Mouse (Mus musculus) G1E (cell line): Measurements from ENCODE around the gene Cpxm1. TPM values are rescaled to one million over a fixed set of nuclear protein-coding genes. Genes with fewer than 3 reads are reported as not detected.
A peak's percentile ranks its signal among the peaks of the same experiment; 100 is the strongest.

ENCODE experiments used
- ATAC-seq: 2 replicates; pipeline ENCODE4 v1.8.0; 2016; ENCODE audit warnings: mild to moderate bottlenecking; ENCODE audit not compliant: insufficient number of reproducible peaks, poor library complexity, low FRiP score, severe bottlenecking; ENCODE audit errors: extremely low read depth
- DNase-seq: peaks from one replicate; pipeline ENCODE4 v3.0.0; 2012; ENCODE audit warnings: low spot score
- H3K27me3 ChIP-seq: 2 replicates; pipeline ENCODE4 v1.6.1; 2012; ENCODE audit warnings: mild to moderate bottlenecking, low read length, inconsistent platforms; ENCODE audit not compliant: insufficient read depth
- H3K36me3 ChIP-seq: replicated peaks from 2 replicates; pipeline ENCODE3; 2012; ENCODE audit warnings: mild to moderate bottlenecking, inconsistent platforms
- H3K4me1 ChIP-seq: 2 replicates; pipeline ENCODE4 v1.6.1; 2012; ENCODE audit warnings: low read depth, low read length, inconsistent platforms, mixed read lengths; ENCODE audit not compliant: insufficient read depth
- H3K4me3 ChIP-seq: 2 replicates; pipeline ENCODE4 v1.5.1; 2012; ENCODE audit warnings: low read depth, mild to moderate bottlenecking, inconsistent platforms, low read length, moderate library complexity, mixed read lengths
- H3K9me3 ChIP-seq: replicated peaks from 2 replicates; pipeline ENCODE4 v1.6.1; 2012; ENCODE audit warnings: inconsistent platforms
- CTCF ChIP-seq: IDR thresholded peaks from 2 replicates; pipeline ENCODE4 v1.5.1; 2012; ENCODE audit warnings: low read depth, low read length, inconsistent platforms, mixed read lengths
- GATA1 ChIP-seq: IDR thresholded peaks from 2 replicates; pipeline ENCODE4 v1.6.1; 2012; ENCODE audit warnings: borderline replicate concordance, low read length, inconsistent platforms, mixed read lengths
- GATA2 ChIP-seq: IDR thresholded peaks from 2 replicates; pipeline ENCODE4 v1.6.1; 2012; ENCODE audit warnings: low read depth, low read length, inconsistent platforms, borderline replicate concordance
- POLR2AphosphoS5 ChIP-seq: IDR thresholded peaks from 2 replicates; pipeline ENCODE4 v1.6.1; 2012; ENCODE audit warnings: low read depth, low read length, inconsistent platforms; ENCODE audit not compliant: insufficient replicate concordance
- TAL1 ChIP-seq: conservative IDR thresholded peaks from 2 replicates; pipeline ENCODE4 v1.6.1; 2012; ENCODE audit warnings: low read depth, low read length, inconsistent platforms, mixed read lengths
- polyA plus RNA-seq: library from polyadenylated mRNA; stranded (reverse); fragments of >175 nt; gene quantifications from 2 replicates; pipeline ENCODE4 v1.2.3, GENCODE M21; 2012
- total RNA-seq, 2 experiments: library from RNA; stranded (forward) in 1 of 2; stranded (reverse) in 1 of 2; fragments of 200-1000 nt in 1 of 2; fragments of >200 nt in 1 of 2; fragmentation: Nextera tagmentation in 1 of 2; gene quantifications; 2 replicates each; pipeline ENCODE4 v1.2.3; 2014 to 2017

Gene Cpxm1
- total and polyA plus RNA-seq, 3 experiments: not detected

GRCm38 (mm10) chr2:130421781-130422620 is 24.6 kb upstream of the Cpxm1 start:
- H3K4me1 ChIP-seq: peaks cover 40% of the 10 kb centered on the region
- H3K36me3 ChIP-seq: peaks cover 67% of the 10 kb centered on the region

GRCm38 (mm10) chr2:130414094-130414856 is 16.9 kb upstream of the Cpxm1 start:
- peaks cover 9% of the 10 kb centered on the region for H3K4me1 ChIP-seq
- DNase-seq (no peak), ATAC-seq (no peak)
- H3K27me3 ChIP-seq: peaks cover 5% of the 10 kb centered on the region
- H3K4me3 ChIP-seq: no peak overlapping the region
- peaks cover 22% of the 10 kb centered on the region for H3K36me3 ChIP-seq
- H3K9me3 ChIP-seq: no peaks in the 10 kb centered on the region
- TF ChIP-seq CTCF (no peak), POLR2AphosphoS5 (no peak), GATA2 (no peak), GATA1 (no peak), TAL1 (no peak)

More at GRCm38 (mm10) chr2:130421781-130422620, 24.6 kb upstream of the Cpxm1 start:
- Histone ChIP-seq H3K9me3 (no peaks in the 10 kb centered on the region), H3K27me3 (no peaks in the 10 kb centered on the region), H3K4me3 (no peak overlapping the region; the same call in 1 of the 2 replicates)
- no peak for ATAC-seq
- TF ChIP-seq TAL1: no peak
- TF ChIP-seq GATA2: no peak
- TF ChIP-seq CTCF: no peak
- TF ChIP-seq GATA1: no peak
- no peak for TF ChIP-seq POLR2AphosphoS5
- no peak for DNase-seq

- H3K36me3 ChIP-seq: peaks cover 10% of the 10 kb centered on the region
- ATAC-seq: no peak
- H3K4me1 ChIP-seq: peaks cover 9% of the 10 kb centered on the region
- TF ChIP-seq POLR2AphosphoS5 (no peak), TAL1 (no peak), GATA2 (no peak), GATA1 (no peak), CTCF (no peak)
- no peak for DNase-seq
- peaks cover 9% of the 10 kb centered on the region for H3K27me3 ChIP-seq
- no peak overlapping the region for H3K4me3 ChIP-seq
- H3K9me3 ChIP-seq: no peaks in the 10 kb centered on the region
These were observed 15.4 kb upstream of the Cpxm1 start for GRCm38 (mm10) chr2:130412775-130413174.

- DNase-seq (peak; percentile 65), ATAC-seq (no peak)
- Histone ChIP-seq H3K27me3 (peaks cover 14% of the 10 kb centered on the region), H3K4me3 (no peak overlapping the region), H3K36me3 (peaks cover 6% of the 10 kb centered on the region), H3K4me1 (peaks cover 9% of the 10 kb centered on the region), H3K9me3 (no peaks in the 10 kb centered on the region)
- TF ChIP-seq CTCF (peak; percentile 93), TAL1 (no peak), GATA2 (no peak), POLR2AphosphoS5 (no peak)
These were observed 14.5 kb upstream of the Cpxm1 start for GRCm38 (mm10) chr2:130411558-130412495.

- Histone ChIP-seq H3K4me3 (no peak overlapping the region), H3K36me3 (no peaks in the 10 kb centered on the region), H3K9me3 (no peaks in the 10 kb centered on the region), H3K27me3 (peaks cover 25% of the 10 kb centered on the region), H3K4me1 (peaks cover 9% of the 10 kb centered on the region)
- no peak for ATAC-seq
- TF ChIP-seq CTCF (no peak), TAL1 (no peak), GATA2 (no peak), POLR2AphosphoS5 (no peak), GATA1 (no peak)
- DNase-seq: no peak
These were observed 10.8 kb upstream of the Cpxm1 start for GRCm38 (mm10) chr2:130408194-130408593.
